Mouse (Mus musculus): ENCODE measurements around the gene Pga5. TPM values are rescaled to one million over a fixed set of nuclear protein-coding genes. Genes with fewer than 3 reads are reported as not detected.
A peak's percentile ranks its signal among the peaks of the same experiment; 100 is the strongest.

The Pga5 gene
- polyA plus RNA-seq, 1 experiment = 0.04 TPM

DNA sequence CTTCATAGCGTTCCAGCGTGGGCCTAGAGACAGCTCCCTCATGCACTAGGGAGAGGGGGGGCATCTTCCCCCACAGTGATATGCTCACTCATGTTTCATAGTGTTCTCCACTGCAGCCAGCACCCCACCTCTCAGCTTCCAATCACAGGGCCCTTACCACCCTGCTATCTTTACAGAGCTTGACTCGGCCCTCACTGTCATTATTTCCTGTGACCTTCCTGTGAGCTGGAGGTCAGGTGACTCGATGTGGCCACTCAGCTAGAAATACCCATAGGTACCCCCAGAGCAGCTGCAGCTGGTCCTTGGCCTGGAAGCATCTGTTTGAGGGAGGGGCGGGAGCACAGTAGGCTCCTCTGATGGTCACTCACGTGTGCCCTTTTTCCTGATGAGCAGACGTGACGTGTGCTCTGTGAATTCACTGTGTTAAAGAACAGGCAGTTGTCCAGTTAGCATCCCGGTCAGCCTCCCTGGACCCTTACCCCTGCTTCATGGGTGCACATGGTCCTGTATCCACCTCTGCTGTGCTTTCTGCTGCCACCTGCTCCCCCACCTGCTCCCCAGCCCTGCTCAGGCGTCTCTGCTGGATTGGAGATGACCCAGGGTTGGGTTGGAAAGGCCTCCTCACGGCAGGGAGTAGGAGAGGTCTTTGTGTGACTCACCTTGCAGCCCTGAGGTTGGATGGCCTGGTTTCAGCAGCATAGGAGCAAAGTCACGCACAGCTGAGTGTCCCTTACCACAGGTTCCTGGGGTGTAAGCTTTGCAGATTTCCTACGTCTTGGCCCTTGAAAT is 29.4 kb upstream of the Pga5 start:
- Histone ChIP-seq H3K79me2 (ENCODE audit: control insufficient read depth, insufficient read depth) (peaks cover 33% of the 10 kb centered on the region), H3K4me2 (ENCODE audit: low read depth) (no peak overlapping the region), H3K27me3 (ENCODE audit: control insufficient read depth, insufficient read depth, insufficient read length) (no peaks in the 10 kb centered on the region), H3K4me3 (no peak overlapping the region), H3ac (ENCODE audit: control insufficient read depth, insufficient read length) (no peak overlapping the region), H3K36me3 (ENCODE audit: control insufficient read depth, insufficient read depth) (peaks cover 10% of the 10 kb centered on the region)
- TF ChIP-seq MYOD1 (IDR thresholded peaks at IDR 0.05; ENCODE audit: control insufficient read depth in 1 of 3, insufficient read length in 2 of 3, low read depth in 2 of 3) = peak in 1 of 3 experiments; percentile 44
- TF ChIP-seq MAX (IDR thresholded peaks at IDR 0.05; ENCODE audit: low read depth) = no peak
- no peak for TF ChIP-seq POLR2A (IDR thresholded peaks at IDR 0.05; ENCODE audit: insufficient read length, low read depth)
- no peak for TF ChIP-seq CEBPB (IDR thresholded peaks at IDR 0.05; ENCODE audit: insufficient read depth, poor library complexity, severe bottlenecking)
- TF ChIP-seq USF1 (IDR thresholded peaks at IDR 0.05; ENCODE audit: low read depth) = no peak
- TF ChIP-seq MYOG (IDR thresholded peaks at IDR 0.05; ENCODE audit: control insufficient read depth in 1 of 3, insufficient read depth in 1 of 3, insufficient read length in 2 of 3, low read depth in 2 of 3) = peak in 1 of 3 experiments; percentile 41
- no peak for TF ChIP-seq E2F4 (IDR thresholded peaks at IDR 0.05; ENCODE audit: insufficient read depth)

DNA sequence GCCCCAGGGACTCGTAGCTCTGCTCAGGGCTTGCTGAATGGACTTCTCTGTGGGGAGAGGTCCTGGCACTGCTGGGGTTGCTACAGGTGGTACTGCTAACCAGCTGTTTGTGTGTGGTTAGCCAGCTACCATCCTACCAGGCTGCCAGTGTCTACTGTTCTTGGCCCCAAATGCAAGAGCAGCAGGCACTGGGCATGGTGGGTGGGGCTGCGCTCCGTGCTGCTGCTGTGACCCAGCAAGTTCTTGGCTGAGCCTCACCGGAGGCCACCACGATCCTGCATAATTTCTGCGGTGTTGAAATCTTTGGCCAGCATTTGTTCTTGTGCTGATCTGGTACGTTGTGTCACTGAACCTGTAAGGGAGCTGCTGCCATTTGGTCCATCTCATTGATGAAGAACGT is 25.6 kb upstream of the Pga5 start:
- no peak overlapping the region for H3ac ChIP-seq (ENCODE audit: control insufficient read depth, insufficient read length)
- H3K4me3 ChIP-seq = no peak overlapping the region
- H3K79me2 ChIP-seq (ENCODE audit: control insufficient read depth, insufficient read depth) = peaks cover 59% of the 10 kb centered on the region
- H3K4me2 ChIP-seq (ENCODE audit: low read depth) = no peak overlapping the region
- TF ChIP-seq TCF3 (IDR thresholded peaks at IDR 0.05; ENCODE audit: insufficient read length, low read depth) = peak; percentile 27
- peak in 2 of 3 experiments; percentile 22 to 72 for TF ChIP-seq MYOD1 (IDR thresholded peaks at IDR 0.05; ENCODE audit: control insufficient read depth in 1 of 3, insufficient read length in 2 of 3, low read depth in 2 of 3)
- TF ChIP-seq USF1 (IDR thresholded peaks at IDR 0.05; ENCODE audit: low read depth) = no peak
- TF ChIP-seq MYOG (IDR thresholded peaks at IDR 0.05; ENCODE audit: control insufficient read depth in 1 of 3, insufficient read depth in 1 of 3, insufficient read length in 2 of 3, low read depth in 2 of 3) = peak in 2 of 3 experiments; percentile 54 to 84
- no peaks in the 10 kb centered on the region for H3K27me3 ChIP-seq (ENCODE audit: control insufficient read depth, insufficient read depth, insufficient read length)
- no peaks in the 10 kb centered on the region for H3K36me3 ChIP-seq (ENCODE audit: control insufficient read depth, insufficient read depth)

DNA sequence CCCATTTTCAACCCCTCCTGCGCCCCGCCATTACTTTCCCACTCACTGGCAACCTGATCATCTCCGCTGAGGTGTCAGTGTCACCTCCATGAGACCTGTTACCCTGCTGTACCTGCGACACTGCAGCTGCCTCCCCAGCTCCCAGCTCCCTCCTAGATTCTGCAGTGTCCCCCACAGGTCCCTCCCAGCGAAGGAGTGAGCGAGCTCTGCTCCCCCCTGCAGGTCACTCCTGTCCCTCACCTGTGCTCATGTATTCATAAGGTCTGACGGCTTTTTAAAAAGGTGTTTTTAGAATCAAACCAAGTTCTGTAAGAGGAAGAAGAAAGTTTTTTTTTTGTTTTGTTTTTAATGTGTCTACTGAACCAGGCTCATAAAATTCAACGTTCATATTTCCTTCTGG is 24.3 kb upstream of the Pga5 start:
- H3ac ChIP-seq (ENCODE audit: control insufficient read depth, insufficient read length) = no peak overlapping the region
- no peak overlapping the region for H3K4me3 ChIP-seq
- no peak for TF ChIP-seq MAX (IDR thresholded peaks at IDR 0.05; ENCODE audit: low read depth)
- no peak for TF ChIP-seq REST (IDR thresholded peaks at IDR 0.05; ENCODE audit: insufficient read depth, insufficient read length)
- no peak for TF ChIP-seq POLR2A (IDR thresholded peaks at IDR 0.05; ENCODE audit: insufficient read length, low read depth)
- TF ChIP-seq SRF (IDR thresholded peaks at IDR 0.05; ENCODE audit: control insufficient read depth, insufficient read length, low read depth) = no peak
- no peak for TF ChIP-seq MYOD1 (IDR thresholded peaks at IDR 0.05; ENCODE audit: control insufficient read depth in 1 of 3, insufficient read length in 2 of 3, low read depth in 2 of 3)
- TF ChIP-seq TCF3 (IDR thresholded peaks at IDR 0.05; ENCODE audit: insufficient read length, low read depth) = no peak
- no peak for TF ChIP-seq USF1 (IDR thresholded peaks at IDR 0.05; ENCODE audit: low read depth)
- no peak for TF ChIP-seq E2F4 (IDR thresholded peaks at IDR 0.05; ENCODE audit: insufficient read depth)
- TF ChIP-seq TCF12 (IDR thresholded peaks at IDR 0.05; ENCODE audit: insufficient read depth, poor library complexity, severe bottlenecking) = no peak
- no peak for TF ChIP-seq POLR2AphosphoS2 (IDR thresholded peaks at IDR 0.05; ENCODE audit: insufficient read length, low read depth)
- no peak for TF ChIP-seq CEBPB (IDR thresholded peaks at IDR 0.05; ENCODE audit: insufficient read depth, poor library complexity, severe bottlenecking)
- no peak for TF ChIP-seq MYOG (IDR thresholded peaks at IDR 0.05; ENCODE audit: control insufficient read depth in 1 of 3, insufficient read depth in 1 of 3, insufficient read length in 2 of 3, low read depth in 2 of 3)
- no peaks in the 10 kb centered on the region for H3K36me3 ChIP-seq (ENCODE audit: control insufficient read depth, insufficient read depth)
- peak overlapping the region; percentile 43 for H3K4me2 ChIP-seq (ENCODE audit: low read depth)
- H3K79me2 ChIP-seq (ENCODE audit: control insufficient read depth, insufficient read depth) = peaks cover 73% of the 10 kb centered on the region
- no peaks in the 10 kb centered on the region for H3K27me3 ChIP-seq (ENCODE audit: control insufficient read depth, insufficient read depth, insufficient read length)

DNA sequence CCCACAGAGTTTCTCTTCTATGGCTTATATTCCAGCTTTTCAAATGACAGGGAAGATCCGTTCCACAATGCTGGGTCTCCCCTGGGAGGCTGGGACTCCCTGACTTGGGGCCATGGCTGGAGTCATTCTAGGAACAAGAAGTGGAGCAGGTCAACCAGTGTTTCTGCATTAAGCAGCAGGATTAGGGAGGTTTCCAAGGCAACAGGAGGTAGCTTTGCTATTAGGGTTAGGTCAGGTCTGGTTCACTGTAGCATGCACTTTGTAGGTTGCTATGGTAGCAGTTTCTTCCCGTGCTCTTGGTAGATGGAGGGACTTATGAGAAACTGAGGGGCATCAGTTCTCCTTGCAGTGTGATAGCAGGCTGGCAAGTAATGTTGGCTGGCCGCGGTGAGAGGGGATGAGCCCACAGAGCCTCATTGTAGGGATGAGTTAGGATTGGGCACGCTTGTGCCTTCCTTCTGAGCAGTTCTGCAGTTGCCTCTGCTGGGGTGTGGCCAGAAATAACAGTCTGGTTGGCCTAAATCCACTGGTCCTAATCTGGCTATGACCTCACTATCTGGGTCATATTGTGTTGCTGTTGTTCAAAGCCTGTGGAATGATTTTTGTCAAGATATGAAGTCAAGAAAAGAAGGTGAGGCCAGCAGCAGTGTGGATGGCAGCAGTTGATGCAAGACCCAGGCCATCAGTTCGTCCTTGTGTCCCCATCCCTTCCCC is 23.3 kb upstream of the Pga5 start:
- Histone ChIP-seq H3K4me2 (ENCODE audit: low read depth) (peak overlapping the region; percentile 43), H3K4me3 (no peak overlapping the region), H3K36me3 (ENCODE audit: control insufficient read depth, insufficient read depth) (no peaks in the 10 kb centered on the region), H3K79me2 (ENCODE audit: control insufficient read depth, insufficient read depth) (peaks cover 82% of the 10 kb centered on the region), H3ac (ENCODE audit: control insufficient read depth, insufficient read length) (no peak overlapping the region), H3K27me3 (ENCODE audit: control insufficient read depth, insufficient read depth, insufficient read length) (no peaks in the 10 kb centered on the region)
- TF ChIP-seq MYOD1 (IDR thresholded peaks at IDR 0.05; ENCODE audit: control insufficient read depth in 1 of 3, insufficient read length in 2 of 3, low read depth in 2 of 3) = peak in 1 of 3 experiments; percentile 39
- peak; percentile 9; the same call in 1 of the 2 replicates for TF ChIP-seq CEBPB (IDR thresholded peaks at IDR 0.05; ENCODE audit: insufficient read depth, poor library complexity, severe bottlenecking)
- TF ChIP-seq TCF12 (IDR thresholded peaks at IDR 0.05; ENCODE audit: insufficient read depth, poor library complexity, severe bottlenecking) = no peak

DNA sequence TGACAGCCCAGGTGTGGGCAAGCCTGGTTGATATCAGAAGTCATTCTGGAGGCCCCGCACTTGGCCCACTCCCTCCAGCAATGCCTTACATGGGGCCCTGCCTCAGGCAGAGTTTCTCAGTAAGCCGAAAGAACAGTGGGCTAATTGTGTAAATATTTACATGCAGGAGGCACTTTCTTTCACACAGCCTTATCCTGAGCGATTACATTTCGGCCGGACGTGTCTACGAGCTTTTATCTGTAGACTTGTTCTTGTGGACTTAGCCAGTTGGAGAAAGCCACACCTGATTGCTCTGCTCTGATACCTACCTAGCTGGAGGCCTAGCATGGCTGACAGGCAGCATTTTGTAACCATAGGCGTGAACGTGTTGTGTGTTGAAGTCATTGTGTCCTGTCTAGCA is 22.0 kb upstream of the Pga5 start:
- Histone ChIP-seq H3K79me2 (ENCODE audit: control insufficient read depth, insufficient read depth) (peaks cover 86% of the 10 kb centered on the region), H3K4me2 (ENCODE audit: low read depth) (no peak overlapping the region)
- TF ChIP-seq TCF12 (IDR thresholded peaks at IDR 0.05; ENCODE audit: insufficient read depth, poor library complexity, severe bottlenecking) = no peak
- TF ChIP-seq MAX (IDR thresholded peaks at IDR 0.05; ENCODE audit: low read depth) = no peak
- TF ChIP-seq POLR2A (IDR thresholded peaks at IDR 0.05; ENCODE audit: insufficient read length, low read depth) = no peak
- no peak for TF ChIP-seq MYOD1 (IDR thresholded peaks at IDR 0.05; ENCODE audit: control insufficient read depth in 1 of 3, insufficient read length in 2 of 3, low read depth in 2 of 3)
- TF ChIP-seq CEBPB (IDR thresholded peaks at IDR 0.05; ENCODE audit: insufficient read depth, poor library complexity, severe bottlenecking) = no peak

More for the DNA sequence above, 22.0 kb upstream of the Pga5 start:
- Histone ChIP-seq H3K36me3 (ENCODE audit: control insufficient read depth, insufficient read depth) (no peaks in the 10 kb centered on the region), H3K4me3 (no peak overlapping the region), H3K27me3 (ENCODE audit: control insufficient read depth, insufficient read depth, insufficient read length) (no peaks in the 10 kb centered on the region), H3ac (ENCODE audit: control insufficient read depth, insufficient read length) (no peak overlapping the region)
